Mouse (Mus musculus) liver, embryonic 11.5 days (tissue): ENCODE measurements around the gene Rhpn2. TPM values are rescaled to one million over a fixed set of nuclear protein-coding genes. Genes with fewer than 3 reads are reported as not detected.
A peak's percentile ranks its signal among the peaks of the same experiment; 100 is the strongest.

Experiments used
- ATAC-seq: fragments of 200-750 bp; cut with Nextera tagmentation; replicated peaks from 2 replicates; pipeline ENCODE4 v1.8.0; 2017; ENCODE audit warnings: moderate number of reproducible peaks, mild to moderate bottlenecking, moderate TSS enrichment, moderate library complexity; ENCODE audit not compliant: low FRiP score
- DNase-seq: peaks from one replicate; pipeline ENCODE4 v3.0.0-alpha.2; 2017; ENCODE audit warnings: low spot score
- H3K27ac ChIP-seq: fragments of 300-500 bp; sonication (generic); 2 replicates; pipeline ENCODE4 v1.5.1; 2014; ENCODE audit warnings: mild to moderate bottlenecking, low read depth, low read length, control low read depth
- H3K27me3 ChIP-seq: fragments of 300-500 bp; sonication (generic); replicated peaks from 2 replicates; pipeline ENCODE4 v1.6.1; 2014; ENCODE audit warnings: low read length, mixed read lengths; ENCODE audit not compliant: control insufficient read depth, insufficient read depth
- H3K36me3 ChIP-seq: fragments of 300-500 bp; sonication (generic); 2 replicates; pipeline ENCODE4 v1.6.1; 2014; ENCODE audit warnings: mild to moderate bottlenecking, low read length, moderate library complexity, mixed read lengths; ENCODE audit not compliant: control insufficient read depth, insufficient read depth
- H3K4me1 ChIP-seq: fragments of 300-500 bp; sonication (generic); replicated peaks from 2 replicates; pipeline ENCODE4 v1.6.1; 2014; ENCODE audit warnings: low read length, mixed read lengths; ENCODE audit not compliant: control insufficient read depth, insufficient read depth
- H3K4me2 ChIP-seq: fragments of 300-500 bp; sonication (generic); 2 replicates; pipeline ENCODE4 v1.6.1; 2014; ENCODE audit warnings: mild to moderate bottlenecking, control low read depth, moderate library complexity
- H3K4me3 ChIP-seq: fragments of 300-500 bp; sonication (generic); 2 replicates; pipeline ENCODE4 v1.5.1; 2014; ENCODE audit warnings: low read depth, low read length, control low read depth
- H3K9ac ChIP-seq: fragments of 300-500 bp; sonication (generic); 2 replicates; pipeline ENCODE4 v1.6.1; 2014; ENCODE audit warnings: low read depth, low read length, control low read depth
- H3K9me3 ChIP-seq: fragments of 300-500 bp; sonication (generic); 2 replicates; pipeline ENCODE4 v1.6.1; 2016; ENCODE audit warnings: low read length, inconsistent platforms, mixed read lengths; ENCODE audit not compliant: control insufficient read depth
- WGBS: fragments of 180-500 bp; shearing (Covaris S2); extraction: QIAGEN DNeasy Blood & Tissue Kit; methylation state at CpG from one replicate; pipeline ENCODE4 v1.1.7; 2014; 5-methylcytosine and 5-hydroxymethylcytosine counted together
- polyA plus RNA-seq: library from polyadenylated mRNA; unstranded; fragments of >200 nt; fragmentation: Nextera tagmentation; extraction: Ambion mirVana; gene quantifications from 2 replicates; pipeline ENCODE4 v1.2.1, GENCODE M21; 2014

Gene Rhpn2
- polyA plus RNA-seq, 1 experiment from 2014 or later, result 6.1 TPM

DNA sequence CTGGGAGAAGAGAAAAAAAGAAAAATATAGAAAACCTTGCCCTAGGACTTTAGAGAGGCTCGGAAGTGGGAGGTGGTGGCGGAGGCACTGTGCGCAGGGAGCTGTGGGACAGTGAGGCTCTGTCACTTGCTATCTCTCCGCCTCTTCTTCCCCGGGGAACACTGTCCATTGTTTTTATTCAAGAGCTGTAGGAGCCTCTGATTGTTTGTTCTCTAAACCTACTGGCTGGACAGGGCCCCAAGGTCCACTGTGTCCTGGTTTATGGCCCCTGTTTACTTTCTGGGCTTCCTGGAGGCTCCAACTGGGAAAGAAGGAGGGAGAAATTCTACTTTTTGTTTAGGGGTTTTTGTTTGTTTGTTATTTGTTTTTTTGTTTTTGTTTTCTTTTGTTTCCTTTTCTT is 6.2 kb downstream of the Rhpn2 start:
- Histone ChIP-seq H3K4me1 (0 out of 2 replicates have a peak, but pooled peaks cover under 1% of the 10 kb centered on the region), H3K4me2 (no peak overlapping the region), H3K9ac (no peak overlapping the region), H3K27me3 (peaks cover 17% of the 10 kb centered on the region), H3K36me3 (no peaks in the 10 kb centered on the region), H3K4me3 (no peak overlapping the region), H3K9me3 (no peaks in the 10 kb centered on the region), H3K27ac (no peak overlapping the region)
- DNase-seq (no peak), ATAC-seq (no peak)
- 56% methylated on average over 5 of the region's 5 CpGs for WGBS

DNA sequence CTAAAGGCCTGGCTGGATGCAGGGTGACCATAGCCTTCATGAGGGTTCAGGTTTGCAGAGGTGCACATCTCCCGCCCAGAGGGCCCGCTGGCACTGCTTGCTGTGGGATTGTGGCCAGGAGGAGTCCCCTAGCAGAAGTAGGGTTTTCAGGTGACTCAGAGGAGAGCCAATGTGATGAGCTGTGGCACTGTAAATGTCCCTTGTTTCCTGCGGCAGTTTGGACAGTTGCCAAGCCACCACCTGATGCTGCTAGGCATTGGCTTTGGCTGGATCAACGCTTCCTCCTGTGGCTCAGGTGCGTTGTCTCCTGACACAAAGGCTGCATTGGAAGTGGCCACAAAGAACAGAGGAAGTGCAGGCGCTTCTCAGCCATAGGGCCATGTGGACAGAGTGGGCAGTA is 7.3 kb downstream of the Rhpn2 start:
- Histone ChIP-seq H3K4me1 (no peaks in the 10 kb centered on the region), H3K36me3 (no peaks in the 10 kb centered on the region), H3K27ac (no peak overlapping the region), H3K4me3 (no peak overlapping the region), H3K27me3 (peaks cover 8% of the 10 kb centered on the region), H3K9me3 (no peaks in the 10 kb centered on the region), H3K9ac (no peak overlapping the region), H3K4me2 (no peak overlapping the region)
- 77% methylated on average over 6 of the region's 6 CpGs for WGBS
- DNase-seq (no peak), ATAC-seq (no peak)

DNA sequence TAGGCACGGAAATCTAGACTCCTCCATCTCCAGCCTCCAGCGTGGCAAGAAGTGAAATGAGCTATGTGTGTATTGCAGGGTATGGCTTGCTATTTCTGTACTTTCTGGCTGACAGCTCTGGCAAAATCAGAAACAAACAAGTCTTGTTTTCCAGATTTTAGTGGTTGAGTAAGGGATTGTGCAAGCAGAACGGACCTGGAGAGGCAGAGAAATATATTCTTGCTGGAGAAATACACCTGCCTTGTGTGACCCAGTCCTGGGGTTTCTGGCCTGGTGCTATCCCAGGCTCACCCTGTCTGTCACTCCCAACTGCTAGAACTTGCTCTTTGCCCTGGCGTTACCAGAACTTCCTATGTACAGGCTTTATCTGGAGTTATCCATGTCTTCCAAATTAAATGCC is 8.5 kb downstream of the Rhpn2 start:
- Histone ChIP-seq H3K4me3 (no peak overlapping the region), H3K27ac (no peak overlapping the region; the same call in 1 of the 2 replicates), H3K4me2 (no peak overlapping the region), H3K27me3 (no peaks in the 10 kb centered on the region), H3K9ac (no peak overlapping the region), H3K36me3 (no peaks in the 10 kb centered on the region), H3K4me1 (no peaks in the 10 kb centered on the region; the same call in 1 of the 2 replicates), H3K9me3 (no peaks in the 10 kb centered on the region)
- ATAC-seq (no peak), DNase-seq (no peak)
- WGBS, result 59% methylated on average over 4 of the region's 4 CpGs

DNA sequence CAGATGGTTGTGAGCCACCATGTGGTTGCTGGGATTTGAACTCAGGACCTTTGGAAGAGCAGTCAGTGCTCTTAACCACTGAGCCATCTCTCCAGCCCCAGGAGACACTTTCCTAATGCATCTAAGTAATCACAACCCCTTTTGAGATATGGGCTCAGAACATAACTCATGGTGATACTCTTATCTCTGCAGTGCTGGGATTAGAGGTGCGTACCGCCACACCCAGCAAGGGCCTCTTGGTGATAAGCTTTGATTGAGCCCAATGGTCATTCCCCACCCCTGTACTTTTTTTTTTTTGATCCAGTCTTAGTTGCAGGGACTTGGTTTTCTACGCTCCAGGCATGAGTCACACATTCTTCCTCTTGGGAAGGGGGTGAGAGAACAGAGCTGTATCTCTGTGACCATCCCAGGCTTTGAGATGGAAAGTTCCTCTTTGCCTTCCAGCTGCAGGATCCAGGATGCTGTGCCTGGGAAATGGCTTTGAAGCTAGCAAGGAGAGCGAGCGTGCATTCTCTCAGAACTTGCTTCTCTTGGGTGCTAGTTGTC is 10.9 kb downstream of the Rhpn2 start:
- H3K4me1 ChIP-seq, result peaks cover 6% of the 10 kb centered on the region
- no peaks in the 10 kb centered on the region for H3K36me3 ChIP-seq
- ATAC-seq (no peak), DNase-seq (no peak)
- H3K27me3 ChIP-seq, result no peaks in the 10 kb centered on the region
- no peaks in the 10 kb centered on the region for H3K9me3 ChIP-seq
- no peak overlapping the region for H3K4me2 ChIP-seq
- H3K27ac ChIP-seq, result no peak overlapping the region
- WGBS, result 58% methylated on average over 5 of the region's 5 CpGs
- H3K4me3 ChIP-seq, result no peak overlapping the region
- no peak overlapping the region for H3K9ac ChIP-seq

DNA sequence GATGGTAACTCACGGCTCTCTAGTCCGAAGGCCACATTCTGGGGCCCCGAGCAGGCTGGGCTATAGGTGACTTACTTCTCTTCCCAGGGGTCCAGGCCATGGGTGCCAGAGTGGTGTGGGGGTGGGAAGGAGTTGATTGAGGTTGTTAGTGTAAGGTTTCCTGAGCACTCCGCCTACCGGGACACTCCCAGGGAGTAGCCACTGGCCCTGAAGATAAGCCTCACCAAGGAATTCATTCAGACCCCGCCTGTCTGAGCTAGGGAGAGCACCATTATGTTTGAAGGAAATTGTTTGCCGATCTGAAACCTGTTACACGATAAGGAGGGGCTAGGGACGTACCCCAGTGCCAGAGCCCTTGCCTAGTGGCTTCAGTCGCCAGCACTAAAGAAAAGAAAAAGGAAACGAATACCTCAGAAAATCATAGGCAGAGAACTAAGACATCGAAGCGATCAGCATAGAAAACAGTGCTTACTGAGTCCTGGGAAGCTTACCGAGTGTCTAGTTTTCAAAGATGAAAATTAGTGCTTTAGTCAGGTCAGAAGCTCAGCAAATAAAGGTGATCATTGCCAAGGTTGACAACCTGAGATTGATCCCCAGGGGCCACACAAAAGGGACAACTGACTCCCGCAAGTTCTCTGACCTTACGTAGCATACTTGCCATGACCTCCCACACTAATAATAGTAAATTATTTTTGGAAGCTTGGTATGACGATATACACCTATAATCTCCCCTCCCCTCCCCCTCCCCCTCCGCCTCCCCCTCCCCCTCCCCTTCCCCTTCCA is 14.1 kb downstream of the Rhpn2 start:
- Histone ChIP-seq H3K27ac (no peak overlapping the region), H3K9me3 (no peaks in the 10 kb centered on the region), H3K4me1 (peaks cover 6% of the 10 kb centered on the region), H3K27me3 (no peaks in the 10 kb centered on the region), H3K9ac (no peak overlapping the region), H3K4me2 (peak overlapping the region; percentile 12; the same call in 1 of the 2 replicates), H3K4me3 (no peak overlapping the region), H3K36me3 (no peaks in the 10 kb centered on the region)
- ATAC-seq, result peak; percentile 53
- no peak for DNase-seq
- 43% methylated on average over 18 of the region's 18 CpGs for WGBS

DNA sequence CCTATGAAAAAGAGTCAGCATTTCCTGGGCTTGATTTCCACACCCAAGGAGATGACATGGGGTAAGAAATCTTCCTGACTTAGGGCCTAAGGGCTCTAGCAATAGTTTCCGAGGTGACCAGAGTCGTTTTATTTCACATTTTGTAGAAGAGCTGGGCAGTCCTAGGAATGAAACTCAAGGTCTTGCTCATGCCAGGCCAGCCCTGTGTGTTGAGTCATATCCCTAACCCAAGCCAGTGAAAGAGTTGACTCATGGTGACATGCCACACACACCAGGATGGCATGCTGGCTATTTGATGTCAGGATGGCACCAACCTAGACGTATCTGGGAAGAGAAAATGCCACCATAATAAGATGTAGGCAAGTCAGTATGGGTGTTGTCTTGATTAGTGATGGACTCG is 15.1 kb downstream of the Rhpn2 start:
- Histone ChIP-seq H3K4me3 (no peak overlapping the region), H3K27ac (no peak overlapping the region), H3K4me1 (peaks cover 6% of the 10 kb centered on the region), H3K9ac (no peak overlapping the region), H3K9me3 (no peaks in the 10 kb centered on the region), H3K4me2 (no peak overlapping the region), H3K36me3 (no peaks in the 10 kb centered on the region), H3K27me3 (no peaks in the 10 kb centered on the region)
- DNase-seq (no peak), ATAC-seq (no peak)
- 79% methylated on average over 4 of the region's 4 CpGs for WGBS

DNA sequence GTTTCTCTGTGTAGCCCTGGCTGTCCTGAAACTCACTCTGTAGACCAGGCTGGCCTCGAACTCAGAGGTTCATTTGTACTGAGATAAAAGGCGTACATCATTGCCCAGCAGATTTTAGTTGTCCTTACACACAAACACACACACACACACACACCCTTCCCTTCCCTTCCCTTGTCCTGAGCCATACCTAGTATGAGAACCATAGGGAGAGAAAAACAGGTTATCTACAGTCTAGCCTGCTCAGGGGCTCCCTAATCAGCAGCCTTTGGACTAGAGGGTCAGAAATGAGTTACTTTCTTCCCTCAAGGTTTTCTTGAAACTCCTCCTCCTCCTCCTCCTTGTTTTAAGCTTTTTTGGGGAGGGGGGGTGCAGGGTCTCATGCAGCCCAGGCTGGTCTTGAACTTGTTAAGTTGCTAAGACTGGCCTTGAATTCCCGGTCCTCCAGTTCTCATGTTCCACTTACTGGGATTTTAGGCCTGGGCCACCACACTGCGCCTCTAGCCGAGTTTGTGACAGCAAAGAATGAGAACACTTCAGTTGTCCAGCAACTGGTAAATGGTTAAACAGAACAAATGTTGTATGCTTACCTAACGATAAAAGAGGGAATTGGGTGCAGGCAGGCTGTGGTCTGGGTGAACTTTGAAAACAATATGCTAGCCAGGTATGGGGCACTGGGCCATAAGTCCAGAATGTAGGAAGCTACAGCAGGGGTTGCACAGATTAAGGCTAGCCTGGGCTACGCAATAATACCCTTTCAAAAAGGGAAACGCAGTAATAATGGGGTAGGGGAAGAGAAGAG is 16.1 kb downstream of the Rhpn2 start:
- DNase-seq (no peak), ATAC-seq (no peak; the same call in 1 of the 2 replicates)
- Histone ChIP-seq H3K4me2 (no peak overlapping the region; the same call in 1 of the 2 replicates), H3K4me3 (no peak overlapping the region), H3K36me3 (no peaks in the 10 kb centered on the region), H3K4me1 (peaks cover 6% of the 10 kb centered on the region), H3K27me3 (no peaks in the 10 kb centered on the region), H3K9ac (no peak overlapping the region), H3K27ac (peak overlapping the region; percentile 47; the same call in 1 of the 2 replicates), H3K9me3 (no peaks in the 10 kb centered on the region)
- 74% methylated on average over 8 of the region's 8 CpGs for WGBS

DNA sequence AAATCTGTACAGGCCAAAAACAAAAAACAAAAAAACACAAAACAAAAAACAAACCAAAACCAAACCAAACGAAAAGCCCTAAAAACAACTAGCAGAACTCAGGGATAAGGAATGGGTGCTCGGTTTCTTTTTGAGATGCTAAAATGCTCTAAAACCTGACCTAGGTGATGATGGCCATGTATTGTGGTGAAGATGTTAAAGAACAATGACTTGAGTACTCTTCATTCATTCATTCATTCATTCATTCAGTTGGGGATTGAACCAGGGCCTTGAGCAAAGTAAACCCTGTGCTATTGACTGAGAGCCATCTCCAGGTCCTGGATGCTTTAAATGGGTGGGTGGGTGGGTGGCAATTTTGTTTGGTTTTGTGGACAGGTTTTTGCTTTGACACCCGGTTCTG is 17.2 kb downstream of the Rhpn2 start:
- no peak overlapping the region for H3K9ac ChIP-seq
- no peak overlapping the region for H3K4me2 ChIP-seq
- ATAC-seq (no peak), DNase-seq (no peak)
- no peak overlapping the region for H3K4me3 ChIP-seq
- H3K27me3 ChIP-seq, result no peaks in the 10 kb centered on the region
- no peaks in the 10 kb centered on the region for H3K9me3 ChIP-seq
- 86% methylated on average over 3 of the region's 3 CpGs for WGBS
- peaks cover 6% of the 10 kb centered on the region for H3K4me1 ChIP-seq
- no peak overlapping the region for H3K27ac ChIP-seq
- no peaks in the 10 kb centered on the region for H3K36me3 ChIP-seq
